Mouse (Mus musculus) frontal cortex, adult (tissue): ENCODE data around the gene Crybg3.
A peak's percentile ranks its signal among the peaks of the same experiment; 100 is the strongest.

ENCODE experiments used
- ATAC-seq: cut with Nextera tagmentation; 2 replicates; pipeline ENCODE4 v1.9.2; 2017; ENCODE audit warnings: mild to moderate bottlenecking, moderate library complexity, mixed read lengths; ENCODE audit not compliant: low TSS enrichment

Gene Crybg3

GRCm38 (mm10) chr16:59579237-59579636 is 21.5 kb downstream of the Crybg3 start:
- no peak for ATAC-seq

- ATAC-seq, result no peak
These were observed 26.8 kb downstream of the Crybg3 start for GRCm38 (mm10) chr16:59573961-59574360.

DNA sequence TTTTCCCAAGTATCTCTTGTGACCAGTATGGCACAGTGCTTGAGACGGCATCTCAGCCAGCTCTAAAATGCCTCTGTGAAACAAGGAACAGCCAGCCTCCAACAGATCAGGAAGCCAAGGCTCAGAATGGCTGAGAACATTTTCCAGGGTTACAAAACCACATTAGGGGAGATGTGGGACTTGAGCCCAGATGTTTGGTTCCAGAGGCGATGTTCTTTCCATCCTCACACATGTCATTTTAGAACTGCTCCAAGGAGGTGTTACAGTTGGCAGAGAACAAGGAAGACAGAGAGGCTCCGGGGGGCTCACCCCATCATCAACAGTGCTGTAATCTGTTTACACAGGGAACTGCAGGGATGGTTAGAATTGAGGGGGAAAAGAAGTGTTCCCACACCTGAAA is 28.1 kb downstream of the Crybg3 start:
- no peak for ATAC-seq

- 0 out of 2 replicates have a peak, but pooled peaks have one; percentile 7 for ATAC-seq
These were observed 30.0 kb downstream of the Crybg3 start for GRCm38 (mm10) chr16:59570807-59571206.

- ATAC-seq, result no peak
These were observed 30.9 kb downstream of the Crybg3 start for GRCm38 (mm10) chr16:59569837-59570236.

DNA sequence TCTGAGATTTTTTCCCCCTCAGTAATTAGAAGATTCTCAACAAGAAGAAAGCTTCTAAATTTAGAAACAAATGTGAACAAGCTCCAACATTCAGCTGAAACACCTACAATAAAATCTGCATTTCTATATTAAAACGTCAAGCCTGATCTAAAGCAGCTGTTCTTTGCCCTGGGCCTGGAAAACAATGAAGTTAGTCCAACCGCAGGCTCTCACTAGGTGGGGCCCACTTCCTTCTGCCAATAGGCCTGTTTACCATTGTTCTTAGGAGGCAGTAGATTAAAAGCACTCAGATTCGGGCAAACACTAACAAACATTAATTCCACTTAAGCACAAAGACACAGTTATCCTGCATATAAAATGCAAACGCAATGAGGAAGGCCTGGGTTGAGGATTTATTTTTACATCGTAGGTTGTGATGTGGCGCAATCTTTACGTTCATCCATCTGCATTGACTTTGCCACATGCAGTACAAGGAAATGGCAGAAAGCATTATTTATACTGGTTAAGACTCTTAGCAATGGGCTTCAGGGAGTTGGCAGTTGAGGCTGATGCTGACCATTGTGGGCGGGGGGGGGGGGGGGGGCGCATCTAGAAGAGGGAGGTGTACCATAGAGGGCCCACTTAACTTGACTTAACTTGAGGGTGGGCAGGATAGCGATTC is 32.9 kb downstream of the Crybg3 start:
- peak; percentile 41; the same call in 1 of the 2 replicates for ATAC-seq

GRCm38 (mm10) chr16:59566437-59566836 is 34.3 kb downstream of the Crybg3 start:
- no peak for ATAC-seq

DNA sequence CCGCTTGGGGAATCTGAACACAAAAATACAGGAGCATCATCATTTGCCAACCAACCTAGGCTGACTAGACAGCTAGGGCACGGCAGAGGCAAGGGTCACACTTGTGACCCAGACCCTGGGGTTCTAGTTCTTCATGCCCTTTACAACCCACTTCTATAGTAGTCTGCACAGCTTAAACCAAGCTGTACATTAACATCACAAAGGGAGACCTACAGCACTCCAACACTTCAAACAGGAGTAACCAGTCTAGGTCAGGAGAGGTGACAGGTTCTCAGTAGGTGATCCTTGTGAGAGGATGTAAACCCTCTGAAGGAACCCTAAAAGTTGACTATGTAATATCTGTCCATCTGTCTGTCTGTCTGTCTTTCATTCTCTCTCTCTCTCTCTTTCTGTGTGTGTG is 35.1 kb downstream of the Crybg3 start:
- no peak for ATAC-seq

DNA sequence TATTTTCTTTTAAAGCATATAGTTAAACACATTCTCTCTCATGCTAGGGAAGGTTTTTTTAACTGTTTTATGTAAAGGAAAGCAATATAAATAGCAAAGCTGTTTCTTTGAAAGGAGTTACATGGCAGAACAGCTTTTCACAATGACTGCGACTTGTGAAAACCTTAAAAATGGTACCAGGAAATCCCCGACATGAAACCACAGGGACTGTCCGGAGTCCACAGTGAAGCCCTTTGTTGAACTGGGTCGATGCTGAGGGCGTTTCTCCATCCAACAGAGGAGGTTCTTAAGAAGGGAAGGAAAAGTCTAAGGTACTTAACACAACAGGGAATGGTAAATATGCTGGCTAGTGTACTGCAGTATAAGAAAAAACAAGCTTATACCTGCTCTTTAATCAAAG is 36.8 kb downstream of the Crybg3 start:
- no peak for ATAC-seq

- ATAC-seq, result no peak
These were observed 41.2 kb downstream of the Crybg3 start for GRCm38 (mm10) chr16:59559300-59560200.

GRCm38 (mm10) chr16:59558916-59559299 is 41.9 kb downstream of the Crybg3 start:
- ATAC-seq, result no peak

- ATAC-seq, result no peak
These were observed 47.2 kb downstream of the Crybg3 start for GRCm38 (mm10) chr16:59553490-59554161.

DNA sequence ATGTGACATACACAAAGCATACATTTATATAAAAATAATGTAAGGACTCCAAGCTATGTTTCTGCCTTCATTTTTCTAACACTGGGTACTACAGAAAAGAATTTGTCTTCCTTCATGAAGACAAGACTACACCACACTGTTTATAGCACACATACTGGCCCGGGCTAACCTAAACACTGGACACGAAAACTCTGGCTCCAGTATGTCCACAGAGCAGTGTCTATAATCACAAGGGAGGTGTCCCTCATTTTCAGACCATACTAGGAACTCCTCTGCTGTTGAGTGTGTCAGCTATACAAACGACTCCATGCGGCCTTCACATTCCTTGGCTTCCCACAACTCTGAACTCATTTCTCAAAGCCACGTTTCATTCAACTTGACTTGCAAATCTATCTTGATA is 49.3 kb downstream of the Crybg3 start:
- no peak for ATAC-seq

DNA sequence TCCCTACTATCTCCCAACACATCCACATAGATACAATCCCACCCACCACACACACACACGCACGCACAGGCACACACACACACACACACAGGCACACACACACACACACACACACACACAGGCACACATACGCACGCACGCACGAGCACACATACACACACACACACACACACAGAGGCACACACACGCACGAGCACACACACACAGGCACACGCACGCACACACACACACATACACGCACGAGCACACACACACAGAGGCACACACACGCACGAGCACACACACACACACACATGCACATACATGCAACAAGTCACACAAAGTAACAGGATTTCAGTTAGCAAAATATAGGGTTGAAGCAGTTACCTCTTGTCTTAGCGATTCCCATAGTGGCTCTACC is 51.1 kb downstream of the Crybg3 start:
- no peak for ATAC-seq

DNA sequence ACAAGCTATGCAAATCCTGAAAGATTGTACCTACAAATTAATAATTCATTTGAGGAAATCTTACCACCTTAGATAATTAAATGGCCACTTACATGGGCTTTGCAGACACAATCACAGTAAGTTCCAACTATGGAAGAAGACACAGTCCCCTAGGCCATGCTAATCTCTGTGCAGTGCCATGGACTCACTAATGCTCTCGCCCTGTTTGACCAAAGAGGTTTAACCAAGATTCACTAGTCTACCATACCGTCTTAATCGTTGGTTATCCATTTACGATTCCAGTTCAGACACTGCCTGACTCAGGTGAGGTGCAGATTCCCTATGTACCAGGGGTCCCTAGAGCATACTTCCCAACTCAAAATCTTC is 52.2 kb downstream of the Crybg3 start:
- ATAC-seq, result no peak

DNA sequence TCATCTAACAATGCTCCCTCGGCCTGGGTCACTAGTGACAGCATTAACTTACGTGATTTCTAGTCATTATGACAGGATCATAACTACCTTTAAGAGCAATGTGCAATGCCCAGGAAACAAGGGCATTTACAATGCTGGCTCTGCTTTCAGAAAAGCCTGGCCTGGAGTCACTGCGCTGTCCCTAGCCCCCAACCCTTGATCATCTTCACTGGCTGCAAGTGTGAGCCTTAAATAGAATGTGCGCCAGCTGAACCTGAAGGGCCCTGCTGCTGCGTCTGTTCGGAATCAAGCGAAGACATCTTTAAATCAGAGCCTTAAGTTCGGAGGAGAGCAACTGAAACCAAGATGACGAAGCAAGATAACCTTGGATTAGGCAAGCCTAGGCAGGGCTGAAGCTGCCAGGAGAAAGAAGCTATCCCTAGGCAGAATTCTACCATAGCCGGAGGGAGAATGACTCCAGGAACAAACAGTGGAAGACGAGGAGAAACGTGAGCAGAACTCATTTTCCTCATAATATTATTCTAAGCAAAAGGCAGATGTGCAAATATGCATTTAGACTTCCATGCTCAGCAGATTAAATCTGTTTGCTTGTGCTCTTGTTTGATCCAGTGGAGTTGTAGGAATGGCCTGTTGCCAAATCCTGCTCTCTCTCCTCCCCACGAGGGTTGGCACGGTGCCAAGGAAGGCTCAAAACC is 52.7 kb downstream of the Crybg3 start:
- peak; percentile 46 for ATAC-seq

DNA sequence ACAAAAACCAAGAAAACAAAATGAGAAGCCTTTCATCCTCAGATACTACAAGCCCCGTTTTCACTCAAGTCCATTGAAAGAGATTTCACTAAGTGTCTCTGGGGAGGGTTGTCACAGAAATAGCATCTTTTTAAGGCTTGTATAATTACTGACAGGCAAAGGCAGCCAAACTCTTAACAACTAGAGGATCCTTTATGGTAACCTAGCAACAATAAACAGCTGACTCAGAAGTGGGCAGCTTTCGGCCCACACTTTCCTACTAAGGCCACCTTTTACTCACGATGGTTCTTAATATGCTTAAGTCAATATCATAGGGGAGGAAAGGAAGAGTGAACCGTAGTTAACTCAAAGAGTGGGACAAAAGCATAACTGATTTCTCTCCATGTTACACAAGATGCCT is 53.3 kb downstream of the Crybg3 start:
- ATAC-seq, result peak; percentile 96

GRCm38 (mm10) chr16:59545360-59545759 is 55.4 kb downstream of the Crybg3 start:
- ATAC-seq, result no peak

DNA sequence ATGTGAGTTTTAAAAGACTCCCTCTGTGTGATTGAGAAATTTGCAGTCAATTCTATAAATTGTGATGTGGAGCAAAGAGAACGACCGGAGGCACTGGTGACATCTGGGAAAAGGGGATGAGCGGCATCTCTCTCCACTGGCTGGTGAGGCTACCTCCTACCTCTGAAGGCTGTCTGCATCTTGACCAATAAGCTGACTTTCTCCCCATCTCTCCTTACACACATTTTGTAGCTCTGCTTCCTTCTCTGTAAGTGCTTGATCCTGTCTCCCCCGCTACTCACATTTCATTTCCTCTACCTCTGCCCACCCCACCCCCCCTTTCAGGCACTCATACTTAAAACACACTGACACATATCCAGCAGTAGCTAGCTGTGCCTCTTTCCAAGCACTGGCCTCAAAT is 59.4 kb downstream of the Crybg3 start:
- 0 out of 2 replicates have a peak, but pooled peaks have one; percentile 41 for ATAC-seq

- ATAC-seq, result 0 out of 2 replicates have a peak, but pooled peaks have one; percentile 38
These were observed 59.8 kb downstream of the Crybg3 start for GRCm38 (mm10) chr16:59540944-59541343.

- ATAC-seq, result no peak
These were observed 65.1 kb downstream of the Crybg3 start for GRCm38 (mm10) chr16:59535673-59536072.

GRCm38 (mm10) chr16:59534349-59534748 is 66.4 kb downstream of the Crybg3 start:
- no peak for ATAC-seq
